In genomic region chr12:99406697-99407317, GRCm38 (mm10) we compare ENCODE assay signal across 8 mouse cellular contexts.
DNase-seq lines count a peak whose midpoint lies in the region; ATAC-seq lines count a peak whose summit lies in the region.

No protein-coding gene starts in this region.

- H3K4me3 ChIP-seq in liver, embryonic 13.5 days (replicated peaks) = peak overlapping the region; percentile 43

- H3K4me2 ChIP-seq in liver, embryonic 13.5 days = peak overlapping the region; percentile 63

- peak overlapping the region; percentile 47 for H3K9ac ChIP-seq in liver, embryonic 13.5 days

- no peaks in the 10 kb centered on the region for H3K9me3 ChIP-seq in liver, embryonic 13.5 days (replicated peaks)

- H3K4me1 ChIP-seq in liver, embryonic 13.5 days (replicated peaks) = peaks cover 44% of the 10 kb centered on the region

- H3K27me3 ChIP-seq in liver, embryonic 13.5 days = no peaks in the 10 kb centered on the region

- peak; percentile 41; the same call in 1 of the 2 replicates for ATAC-seq in frontal cortex, adult (ENCODE audit: low TSS enrichment)
- no peak for ATAC-seq in liver, embryonic 13.5 days (ENCODE audit: low read depth)
- ATAC-seq in monocyte, adult 5-6 weeks (replicated peaks; ENCODE audit: insufficient number of reproducible peaks, low FRiP score, low TSS enrichment, poor library complexity, severe bottlenecking) = no peak

- DNase-seq in frontal cortex, adult 2 months (ENCODE audit: extremely low spot score in 1 of 2, low spot score in 1 of 2) = no peak
- peak; percentile 16 for DNase-seq in thymus, postnatal 0 days (ENCODE audit: low spot score)
- DNase-seq in thymus, adult 18-20 months = no peak
- DNase-seq in liver, embryonic 13.5 days = no peak
- no peak for DNase-seq in frontal cortex, postnatal 14 days (ENCODE audit: low spot score in 2 of 2)
- DNase-seq in layer of hippocampus, postnatal 10 days (ENCODE audit: low spot score in 2 of 2) = no peak

- H3K27ac ChIP-seq in liver, embryonic 13.5 days = peak overlapping the region; percentile 50; the same call in 1 of the 2 replicates

- H3K36me3 ChIP-seq in liver, embryonic 13.5 days = no peaks in the 10 kb centered on the region

- WGBS in liver, embryonic 13.5 days (ENCODE audit: insufficient replicate concordance) = 45% methylated on average over 15 of the region's 15 CpGs
